Mouse (Mus musculus) liver, embryonic 14.5 days (tissue): Measurements from ENCODE around the gene Sgk1.

Source experiments
- CTCF ChIP-seq: IDR thresholded peaks from 2 replicates; pipeline ENCODE4 v1.5.1; 2016; ENCODE audit warnings: antibody characterized with exemption, low read depth, control low read depth
- EP300 ChIP-seq: IDR thresholded peaks from 2 replicates; pipeline ENCODE4 v1.6.1; 2016; ENCODE audit warnings: antibody characterized with exemption, low read depth

GRCm38 (mm10) chr10:21904151-21904550 is 22.2 kb downstream of the Sgk1 start:
- TF ChIP-seq CTCF (no peak), EP300 (no peak)
